Comparison of ENCODE assay signal across 28 mouse cellular contexts in the genomic region with DNA sequence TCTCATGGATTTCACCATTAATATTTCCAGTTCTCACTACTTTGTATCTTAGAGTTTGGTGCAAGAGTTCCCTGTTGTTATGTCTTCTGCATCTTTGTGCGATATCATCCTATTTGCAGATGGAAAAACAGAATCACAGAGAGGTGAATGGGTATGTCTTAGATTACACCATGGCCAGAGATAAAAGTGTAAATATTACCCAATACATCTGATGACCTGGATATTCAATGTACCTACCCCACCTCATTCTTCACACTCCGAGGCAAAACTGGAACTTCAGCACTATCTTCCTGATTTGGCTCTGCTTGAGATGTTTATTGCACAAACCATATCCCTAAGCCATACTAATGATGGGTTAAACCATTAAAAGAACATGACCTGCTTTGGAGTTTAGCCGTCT.
"Had no signal": no experiment of that assay in that cellular context is flagged by ENCODE, and none has a peak within 500 bp of the region (broad histone marks: within the 10 kb centered on the region; RNA-seq: fewer than 3 reads in every experiment).

No protein-coding gene starts in this region.

- DNase-seq: cerebellum, adult 2 months; cerebellum, adult 8-10 months; cerebellum, adult 9-10 months; cerebellum, adult 9-11 months; cerebellum, postnatal 10 days; cerebellum, postnatal 14 days; cerebellum, postnatal 25 days; cerebellum, postnatal 36 days; embryo, embryonic 11 days; forebrain, postnatal 0 days; gastrocnemius, adult 2 months; gastrocnemius, postnatal 10 days; gastrocnemius, postnatal 14 days; gastrocnemius, postnatal 25 days; gastrocnemius, postnatal 36 days; heart, adult 18-20 months; heart, adult 2 months had no signal

- H3K9ac ChIP-seq: embryonic facial prominence, embryonic 12.5 days; embryonic facial prominence, embryonic 13.5 days; embryonic facial prominence, embryonic 15.5 days; forebrain, embryonic 12.5 days; forebrain, embryonic 13.5 days; forebrain, embryonic 15.5 days; forebrain, postnatal 0 days had no signal

- H3K27ac ChIP-seq: embryonic facial prominence, embryonic 10.5 days; embryonic facial prominence, embryonic 12.5 days; embryonic facial prominence, embryonic 13.5 days; embryonic facial prominence, embryonic 15.5 days; forebrain, embryonic 10.5 days; forebrain, embryonic 12.5 days; forebrain, embryonic 13.5 days; forebrain, embryonic 15.5 days; gastrocnemius, adult 2 months; heart, adult 2 months had no signal

- H3K4me3 ChIP-seq: embryonic facial prominence, embryonic 10.5 days; embryonic facial prominence, embryonic 12.5 days; embryonic facial prominence, embryonic 13.5 days; embryonic facial prominence, embryonic 15.5 days; erythroblast, embryonic 14.5 days; forebrain, embryonic 10.5 days; forebrain, embryonic 12.5 days; forebrain, embryonic 13.5 days; forebrain, embryonic 15.5 days; gastrocnemius, adult 2 months; heart, adult 2 months had no signal

- H3K27me3 ChIP-seq: embryonic facial prominence, embryonic 12.5 days; embryonic facial prominence, embryonic 13.5 days; embryonic facial prominence, embryonic 15.5 days; forebrain, embryonic 12.5 days; forebrain, embryonic 13.5 days; forebrain, embryonic 15.5 days had no signal

- H3K9me3 ChIP-seq: embryonic facial prominence, embryonic 10.5 days; embryonic facial prominence, embryonic 12.5 days; embryonic facial prominence, embryonic 13.5 days; embryonic facial prominence, embryonic 15.5 days; forebrain, embryonic 10.5 days; forebrain, embryonic 12.5 days; forebrain, embryonic 13.5 days; forebrain, embryonic 15.5 days had no signal

- H3K36me3 ChIP-seq: embryonic facial prominence, embryonic 10.5 days; embryonic facial prominence, embryonic 12.5 days; embryonic facial prominence, embryonic 13.5 days; embryonic facial prominence, embryonic 15.5 days; forebrain, embryonic 10.5 days; forebrain, embryonic 12.5 days; forebrain, embryonic 15.5 days had no signal

- ATAC-seq: forebrain, embryonic 13.5 days; forebrain, embryonic 14.5 days; forebrain, embryonic 15.5 days; forebrain, embryonic 16.5 days; forebrain, postnatal 0 days had no signal

- H3K4me1 ChIP-seq: embryonic facial prominence, embryonic 12.5 days; embryonic facial prominence, embryonic 13.5 days; embryonic facial prominence, embryonic 15.5 days; forebrain, embryonic 10.5 days; forebrain, embryonic 12.5 days; forebrain, embryonic 13.5 days; forebrain, embryonic 15.5 days had no signal

- H3K4me2 ChIP-seq: embryonic facial prominence, embryonic 12.5 days; embryonic facial prominence, embryonic 13.5 days; embryonic facial prominence, embryonic 15.5 days; forebrain, embryonic 12.5 days; forebrain, embryonic 13.5 days; forebrain, embryonic 15.5 days had no signal
